Comparison of ENCODE assay signal across 9 mouse cellular contexts in the genomic region with DNA sequence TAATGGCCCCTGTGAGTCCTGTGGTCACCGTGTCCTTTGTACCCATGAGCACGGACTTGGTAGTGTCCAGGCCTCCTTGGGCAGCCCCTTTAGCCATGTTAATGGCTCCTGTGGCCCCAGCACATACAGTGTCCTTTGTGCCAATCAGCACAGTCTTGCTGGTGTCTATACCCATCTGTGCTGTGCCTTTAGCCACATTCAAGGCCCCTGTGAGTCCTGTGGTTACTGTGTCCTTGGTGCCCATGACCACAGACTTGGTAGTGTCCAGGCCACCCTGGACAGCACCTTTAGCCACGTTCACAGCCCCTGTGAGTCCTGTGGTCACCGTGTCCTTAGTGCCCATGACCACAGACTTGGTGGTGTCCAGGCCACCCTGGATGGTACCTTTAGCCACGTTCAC. TPM values are rescaled to one million over a fixed set of nuclear protein-coding genes. Genes with fewer than 3 reads are reported as not detected.
"Had no signal": no experiment of that assay in that cellular context is flagged by ENCODE, and none has a peak within 500 bp of the region (broad histone marks: within the 10 kb centered on the region; RNA-seq: fewer than 3 reads in every experiment).

No protein-coding gene starts in this region.

RNA-seq across cellular contexts. Expression of a gene that starts 4.8 kb away (rescaled TPM):
- total RNA-seq: hematopoietic stem cell, adult 5-6 weeks had no signal

RNA-seq across cellular contexts. Expression of a gene that starts 12.6 kb away (rescaled TPM):
- total RNA-seq: hematopoietic stem cell, adult 5-6 weeks had no signal

RNA-seq across cellular contexts. Expression of a gene that starts 17.0 kb away (rescaled TPM):
- total RNA-seq: layer of hippocampus, postnatal 10 days had no signal
- polyA plus RNA-seq: heart, embryonic 13.5 days; hindbrain, embryonic 10.5 days; hindbrain, embryonic 11.5 days; hindbrain, embryonic 13.5 days; inflammation-experienced regulatory T-cells, adult 6 months; intestine, embryonic 14.5 days; kidney, embryonic 14.5 days had no signal
